Mouse (Mus musculus) liver (tissue): ENCODE results near the gene Pnpla2.

Source experiments
- DNase-seq: peaks from one replicate; pipeline ENCODE4 v3.0.0-alpha.2; 2020; ENCODE audit warnings: mixed read lengths

Pnpla2 gene

DNA sequence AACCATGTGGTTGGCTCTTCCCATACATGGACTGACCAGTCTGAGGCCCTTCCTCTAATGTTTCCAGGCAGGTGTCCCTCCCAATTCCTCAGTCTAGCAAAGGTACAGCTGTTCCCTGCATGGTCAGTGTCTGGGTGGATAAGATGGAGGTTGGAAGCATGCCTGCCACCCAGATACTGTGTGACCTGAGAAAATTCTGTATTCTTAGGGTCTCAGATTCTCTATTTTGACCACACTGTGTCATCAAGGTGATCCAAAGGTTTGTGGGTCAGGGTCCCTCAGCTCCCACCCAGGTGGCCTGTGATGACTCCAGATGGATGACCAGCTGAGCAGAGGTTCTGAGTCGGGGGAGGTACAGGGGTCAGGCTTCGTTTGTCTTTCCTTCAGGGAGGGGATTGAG lies 30.2 kb downstream of the Pnpla2 start:
- no peak for DNase-seq

DNA sequence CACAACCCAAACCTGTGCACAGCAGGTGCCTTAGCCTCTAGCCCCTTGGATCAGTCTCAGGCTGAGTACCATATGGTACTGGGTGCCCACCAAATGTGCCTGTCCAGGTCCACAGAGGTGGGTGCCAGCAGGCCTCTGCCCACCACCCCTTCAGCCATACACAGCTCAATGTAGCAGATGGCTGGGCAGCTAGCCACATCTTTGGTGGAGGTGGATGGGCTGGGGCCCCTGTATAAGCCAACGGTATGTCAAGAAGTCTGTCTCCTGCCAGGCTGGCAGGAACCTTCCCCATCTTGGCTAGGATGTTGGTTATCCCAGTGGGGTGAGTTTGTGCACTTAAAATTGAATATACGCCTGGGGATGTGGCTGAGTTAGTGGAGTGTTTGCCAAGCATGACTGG lies 30.6 kb downstream of the Pnpla2 start:
- DNase-seq: no peak

DNA sequence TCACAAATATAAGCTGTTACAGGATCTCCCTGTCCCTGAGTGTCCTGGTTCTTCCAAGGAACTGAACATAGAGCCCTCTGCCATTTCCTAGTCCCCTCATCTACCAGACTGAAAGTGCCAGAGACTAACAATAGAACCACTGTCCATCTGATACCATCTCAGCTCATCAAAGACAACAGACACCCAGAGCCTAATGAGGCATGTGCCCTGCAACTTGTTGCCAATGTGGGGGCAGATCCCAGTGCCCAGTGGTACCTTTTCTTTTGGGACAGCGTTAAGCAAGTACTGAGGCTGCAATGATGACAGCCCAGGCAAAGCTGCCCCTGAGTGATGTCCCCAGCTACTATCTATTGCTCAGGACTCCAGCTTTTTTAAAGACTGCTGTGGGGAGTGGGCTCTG lies 31.2 kb downstream of the Pnpla2 start:
- DNase-seq: no peak

DNA sequence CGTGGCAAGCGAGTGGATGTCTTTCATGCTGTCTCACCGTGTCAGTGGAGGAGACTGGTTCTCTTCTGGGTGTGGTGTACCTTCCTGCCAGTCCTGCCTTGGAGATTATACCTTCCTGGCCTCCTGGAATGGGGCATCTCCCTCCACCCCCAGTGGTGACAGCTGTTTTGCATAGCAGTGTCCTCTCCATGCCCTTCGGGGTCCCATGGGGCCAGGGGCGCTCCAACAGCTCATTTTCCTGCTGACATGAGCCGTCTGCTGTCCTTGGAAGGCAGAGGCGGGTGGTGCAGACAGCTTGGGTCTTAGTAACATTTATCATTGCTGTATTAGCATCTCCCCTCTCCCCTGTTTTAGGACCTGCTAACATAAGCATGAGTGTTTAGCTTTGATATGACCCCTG lies 32.1 kb downstream of the Pnpla2 start:
- no peak for DNase-seq

DNA sequence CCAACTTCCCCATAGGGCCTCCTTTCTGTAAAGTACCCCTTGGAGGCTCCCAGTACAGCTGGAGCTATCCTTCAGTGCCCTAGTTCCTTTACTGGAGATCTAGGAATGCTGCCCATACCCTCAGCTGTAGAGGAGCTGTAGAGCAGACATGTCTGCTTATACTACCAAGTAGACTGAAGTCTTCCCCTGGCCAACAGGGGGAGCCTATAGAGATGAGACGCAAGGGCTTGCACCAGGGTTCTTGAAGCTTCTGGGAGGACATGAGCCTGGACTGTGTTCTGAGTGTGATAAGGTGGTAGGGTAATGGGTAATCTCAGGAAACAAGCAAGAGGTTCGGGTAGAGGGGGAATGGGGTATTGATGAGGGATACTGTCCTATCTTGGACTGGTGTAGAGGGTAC lies 36.2 kb downstream of the Pnpla2 start:
- DNase-seq: peak; percentile 76

DNA sequence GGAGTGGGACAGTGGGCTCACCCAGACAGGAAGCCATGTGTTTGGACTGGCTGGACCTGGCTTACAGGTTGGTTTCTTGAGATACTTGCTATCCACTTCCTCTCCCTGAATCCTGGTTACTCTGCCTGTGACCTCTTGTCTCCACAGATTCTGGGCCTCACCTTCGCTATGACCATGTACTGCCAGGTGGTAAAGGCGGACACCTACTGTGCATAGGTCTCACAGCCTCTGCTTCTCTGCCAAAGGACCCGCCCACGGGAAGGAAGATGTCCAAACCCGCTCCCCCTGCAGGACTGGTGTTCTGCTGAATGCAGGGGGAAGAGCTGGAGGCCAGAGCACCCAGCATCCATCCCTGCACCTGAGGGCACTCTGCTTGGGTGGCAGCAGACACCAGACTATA lies 37.7 kb downstream of the Pnpla2 start:
- no peak for DNase-seq

DNA sequence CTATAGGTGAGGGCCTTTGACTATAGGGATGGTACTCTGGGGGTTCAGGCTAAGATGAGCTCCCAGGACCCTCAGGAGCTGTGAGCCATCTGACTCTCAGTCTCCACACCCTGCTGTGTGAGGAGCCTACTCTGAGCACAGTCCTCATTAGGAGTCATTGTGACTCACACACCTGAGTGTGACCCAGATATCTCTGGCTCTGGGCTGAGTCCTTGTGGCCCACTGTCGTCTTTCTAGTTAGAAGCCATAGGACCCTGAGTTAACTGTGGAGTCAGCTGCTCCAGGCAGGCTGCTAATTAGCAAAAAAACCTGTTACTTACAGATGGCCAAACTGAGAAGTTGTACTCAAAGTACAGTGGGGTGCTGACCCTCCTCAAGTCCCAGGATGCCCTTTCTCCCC lies 38.7 kb downstream of the Pnpla2 start:
- DNase-seq: no peak

DNA sequence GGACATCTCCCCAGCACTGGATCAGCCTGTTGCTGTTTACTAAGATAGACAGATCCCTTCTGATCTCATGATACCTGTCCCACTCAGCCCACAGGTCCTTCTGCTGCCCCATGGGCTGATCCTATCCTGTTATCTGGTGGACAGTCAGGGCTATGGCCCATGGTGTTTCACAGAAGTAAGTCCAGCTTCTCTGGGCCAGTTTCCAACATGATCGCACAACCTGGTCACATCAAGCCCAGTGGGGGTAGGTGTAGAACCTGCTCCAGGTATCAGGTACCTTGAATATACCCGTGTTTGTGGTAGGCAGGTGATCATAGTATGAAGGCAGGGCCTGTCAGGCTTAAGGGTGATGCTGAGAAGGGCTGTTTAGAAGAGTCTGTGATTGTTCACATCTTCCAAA lies 40.4 kb downstream of the Pnpla2 start:
- no peak for DNase-seq

DNA sequence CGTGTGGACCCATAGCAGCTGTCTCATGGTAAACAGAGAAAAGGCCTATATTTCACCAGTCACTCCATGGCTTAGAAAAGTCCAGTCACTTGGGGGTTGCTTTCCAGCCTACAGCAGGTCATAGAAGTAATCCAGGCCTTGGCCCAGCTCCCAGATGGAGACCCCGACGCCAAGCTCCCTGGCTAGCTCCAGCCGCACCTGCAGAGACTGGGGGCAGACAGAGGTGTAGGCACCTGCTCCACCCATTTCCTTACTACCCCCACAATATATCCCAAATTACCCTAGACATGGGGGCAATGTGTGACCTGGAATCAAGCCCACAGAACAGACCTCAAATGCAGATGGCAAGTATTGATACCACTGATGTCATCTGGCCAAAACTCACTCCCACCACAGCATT lies 40.9 kb downstream of the Pnpla2 start:
- no peak for DNase-seq

DNA sequence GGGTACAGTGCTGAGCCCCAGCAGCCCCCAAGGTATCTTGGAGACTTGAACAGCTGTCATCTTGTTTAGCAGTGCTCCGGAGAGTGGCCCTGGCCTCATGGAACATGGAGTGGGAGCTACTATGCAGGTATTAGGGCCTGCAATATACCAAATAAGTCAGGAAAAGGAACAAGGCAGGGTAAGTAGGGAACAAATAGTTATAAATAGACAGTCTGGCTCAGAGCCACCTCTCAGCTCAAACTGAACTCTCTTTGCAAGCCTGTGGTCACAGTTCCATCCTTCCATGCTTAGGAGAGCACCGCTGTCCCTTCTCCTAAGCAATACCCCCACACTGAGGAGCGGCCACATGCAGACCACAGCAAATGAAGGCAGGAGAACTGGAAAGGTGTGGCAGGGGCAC lies 42.6 kb downstream of the Pnpla2 start:
- no peak for DNase-seq

DNA sequence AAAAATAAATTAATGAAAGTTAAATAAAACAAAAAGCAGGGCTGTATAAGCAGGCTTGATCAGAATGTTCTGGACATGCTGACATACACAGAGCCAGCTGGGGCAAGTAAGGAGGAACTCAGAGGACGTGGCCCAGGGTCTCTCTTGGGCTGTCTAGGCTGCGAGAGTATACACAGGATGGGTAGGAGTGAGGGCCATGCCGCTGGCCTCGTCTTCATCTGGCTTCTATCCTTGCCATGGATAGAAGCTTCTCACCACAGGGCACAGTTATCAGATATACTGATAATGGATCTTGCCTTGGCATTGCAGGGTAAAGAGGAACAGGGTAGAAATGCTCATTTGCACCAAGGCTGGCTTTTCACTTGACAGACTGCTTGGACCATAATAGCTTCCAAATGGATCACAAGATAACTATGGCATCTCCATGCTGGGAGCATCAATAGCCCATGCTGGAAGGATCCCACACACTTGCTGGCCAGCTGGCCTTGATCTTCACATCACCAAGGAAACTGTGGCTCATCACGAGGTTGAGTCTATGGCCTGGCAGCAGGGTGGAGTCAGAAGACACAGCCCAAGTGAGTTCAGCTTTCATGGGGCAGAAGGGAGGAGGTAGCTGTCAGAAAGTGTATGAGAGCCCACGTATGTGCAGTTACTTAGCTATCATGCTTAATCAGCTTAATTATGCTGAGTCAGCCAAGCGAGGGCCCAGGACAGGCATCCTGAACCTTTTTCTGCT lies 47.0 kb downstream of the Pnpla2 start:
- no peak for DNase-seq

DNA sequence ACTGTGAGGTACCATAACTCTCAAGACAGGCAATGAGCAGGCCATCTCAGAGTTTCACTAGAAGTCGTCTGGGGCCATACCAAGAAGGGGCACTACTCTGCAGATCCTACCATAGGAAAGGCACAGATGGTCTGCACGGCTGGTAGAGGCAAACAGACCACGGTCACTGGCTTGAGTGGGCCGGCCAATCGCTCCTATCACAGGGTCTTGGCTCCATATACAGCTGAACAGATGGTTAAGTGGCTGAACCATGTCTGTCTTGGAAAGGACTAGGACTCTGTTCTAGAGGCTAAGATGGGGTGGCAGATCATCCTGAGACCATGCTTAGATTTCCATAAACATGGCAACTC lies 47.5 kb downstream of the Pnpla2 start:
- no peak for DNase-seq

DNA sequence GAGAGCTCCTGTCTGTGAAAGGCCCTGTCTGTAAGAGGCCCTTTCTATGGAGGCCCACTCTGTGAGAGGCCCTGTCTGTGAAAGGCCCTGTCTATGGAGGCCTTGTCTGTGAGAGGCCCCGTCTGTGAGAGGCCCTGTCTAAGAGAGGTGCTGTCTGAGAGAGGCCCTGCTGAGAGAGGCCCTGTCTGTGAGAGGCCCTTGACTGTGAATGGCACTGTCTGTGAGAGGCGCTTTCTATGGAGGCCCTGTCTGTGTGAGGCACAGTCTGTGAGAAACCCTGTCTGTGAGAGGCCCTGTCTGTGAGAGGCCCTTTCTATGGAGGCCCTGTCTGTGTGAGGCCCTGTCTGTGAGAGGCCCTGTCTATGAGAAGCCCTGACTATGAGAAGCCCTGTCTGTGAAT lies 51.3 kb downstream of the Pnpla2 start:
- DNase-seq: peak; percentile 52

DNA sequence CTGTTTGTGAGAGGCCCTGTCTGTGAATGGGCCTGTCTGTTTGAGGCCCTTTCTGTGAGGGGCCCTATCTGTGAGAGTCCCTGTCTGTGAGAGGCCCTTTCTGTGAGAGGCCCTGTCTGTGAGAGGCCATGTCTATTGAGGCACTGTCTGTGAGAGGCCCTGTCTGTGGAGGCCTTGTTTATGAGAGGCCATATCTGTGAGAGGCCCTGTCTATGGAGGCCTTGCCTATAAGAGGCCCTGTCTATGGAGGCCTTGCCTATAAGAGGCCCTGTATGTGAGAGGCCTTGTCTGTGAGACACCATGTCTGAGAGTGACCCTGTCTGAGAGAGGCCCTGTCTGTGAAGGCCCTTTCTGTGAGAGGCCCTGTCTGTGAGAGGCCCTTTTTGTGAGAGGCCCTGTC lies 53.2 kb downstream of the Pnpla2 start:
- DNase-seq: peak; percentile 60

DNA sequence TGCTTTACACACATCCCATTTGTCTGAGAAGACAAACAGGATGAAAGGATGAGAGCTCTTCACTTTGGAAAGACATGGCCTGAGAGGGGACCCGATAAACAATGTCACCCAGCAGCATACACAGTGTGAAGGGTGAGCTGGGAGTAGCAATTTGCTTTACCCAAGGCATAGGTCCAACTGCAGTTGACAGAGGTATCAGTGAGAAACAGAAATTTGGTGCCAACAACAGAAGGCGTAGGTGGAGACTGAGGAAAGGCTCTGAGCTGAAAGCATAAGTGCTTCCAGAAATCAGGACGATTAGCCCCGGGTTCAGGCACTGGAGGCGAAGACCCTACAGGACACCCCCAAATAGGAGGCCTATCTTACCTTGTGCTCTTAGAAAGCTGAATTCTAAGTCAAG lies 55.2 kb downstream of the Pnpla2 start:
- no peak for DNase-seq
